Mouse (Mus musculus) R1 (cell line): Measurements from ENCODE around the gene Ugt1a1.
A peak's percentile ranks its signal among the peaks of the same experiment; 100 is the strongest.

Experiments used
- DNase-seq: peaks from one replicate; pipeline ENCODE4 v3.0.0-alpha.2; 2018; ENCODE audit warnings: low read depth, low spot score

Gene Ugt1a1

DNA sequence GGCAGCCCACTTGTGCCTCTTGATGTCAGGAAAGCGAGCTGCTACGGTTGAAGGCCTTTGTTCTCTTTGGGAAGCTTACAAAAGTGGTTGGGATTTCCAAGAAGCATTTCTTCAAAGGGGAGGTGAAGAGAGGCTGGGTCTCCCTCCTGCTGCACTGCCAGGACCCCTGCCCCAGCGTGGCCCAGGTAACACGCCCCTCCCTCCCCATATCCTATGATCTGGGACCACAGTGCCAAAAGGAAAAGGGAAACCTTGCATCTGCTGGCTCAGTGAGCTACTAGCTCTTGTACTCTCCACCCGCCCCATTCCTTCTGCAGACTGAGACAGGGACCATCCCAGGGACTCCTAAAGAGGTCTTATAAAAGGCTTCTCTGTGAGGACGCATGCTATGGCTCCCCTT is 45.9 kb downstream of the Ugt1a1 start:
- DNase-seq: no peak

DNA sequence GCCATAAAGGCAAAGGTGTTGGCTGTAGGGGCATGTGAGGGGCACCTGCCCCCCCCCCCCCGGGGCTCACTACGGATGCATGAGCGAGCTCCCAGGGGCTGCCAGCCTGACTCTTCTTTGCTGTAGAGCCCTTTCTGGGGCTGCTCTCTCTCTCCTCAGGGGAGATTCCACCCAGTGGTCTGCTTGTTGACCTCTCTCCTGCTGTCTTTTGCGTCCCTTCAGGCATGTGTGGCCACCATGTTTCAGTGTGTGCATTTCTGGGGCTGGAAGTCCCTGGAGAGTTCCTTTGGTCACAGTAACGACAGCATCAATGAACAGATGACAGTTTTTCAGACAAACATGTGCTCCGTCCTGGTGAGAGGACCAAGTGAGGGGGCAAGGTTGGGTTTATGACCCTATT is 46.6 kb downstream of the Ugt1a1 start:
- no peak for DNase-seq

DNA sequence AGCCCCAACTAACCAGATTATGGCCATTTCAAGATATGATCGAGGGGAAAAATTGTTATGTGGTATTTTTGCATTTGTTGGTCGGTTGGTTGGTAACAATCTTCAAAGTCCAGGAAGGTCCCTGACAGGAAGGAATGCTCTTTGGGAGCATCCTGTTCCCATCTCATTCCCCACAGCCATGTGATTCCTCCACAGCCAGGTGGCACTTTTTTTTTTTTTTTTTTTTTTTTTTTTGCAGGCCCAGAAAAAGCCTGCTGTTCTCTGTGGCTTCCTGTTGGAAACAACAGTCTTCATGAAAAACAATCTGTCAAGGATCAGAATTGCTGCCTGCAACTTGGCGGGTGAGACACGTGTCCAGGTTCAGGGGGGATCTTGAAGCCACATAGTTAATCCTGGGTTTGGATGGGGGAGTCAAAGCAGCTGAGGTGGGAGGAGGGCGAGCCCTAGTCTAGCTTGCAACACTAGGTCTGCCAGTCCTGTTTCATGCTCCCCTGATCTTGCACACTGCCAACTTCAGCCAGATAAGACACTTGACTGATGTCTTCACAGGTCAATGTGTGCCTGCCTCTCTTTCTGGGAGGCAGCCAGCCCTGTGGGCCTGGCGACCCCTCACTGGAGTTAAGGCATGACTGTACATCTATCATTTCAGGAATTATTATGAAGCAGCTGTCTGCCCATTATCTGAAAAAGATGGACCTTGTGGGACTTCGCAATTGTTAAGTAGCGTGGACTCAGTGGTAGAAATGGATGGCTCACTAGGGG is 47.3 kb downstream of the Ugt1a1 start:
- DNase-seq: no peak

DNA sequence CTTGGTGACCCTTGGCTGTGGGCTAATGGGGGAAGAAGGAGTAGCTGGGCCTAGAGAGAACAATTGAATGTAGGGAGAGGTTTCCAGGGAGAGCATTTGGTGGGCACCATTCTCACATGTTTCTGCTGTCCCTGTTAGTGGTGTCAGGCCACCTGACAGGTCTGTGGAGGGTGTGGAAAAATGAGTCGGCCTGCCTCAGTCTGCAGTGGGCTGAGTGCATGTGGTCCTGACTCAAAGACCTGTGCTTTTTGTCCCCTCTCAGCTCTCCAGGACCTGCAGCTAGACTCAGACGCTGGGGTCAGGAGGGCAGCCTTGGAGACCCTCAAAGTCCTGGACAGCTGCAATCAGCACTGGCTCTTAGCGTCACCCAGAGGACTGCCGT is 47.9 kb downstream of the Ugt1a1 start:
- DNase-seq: no peak

DNA sequence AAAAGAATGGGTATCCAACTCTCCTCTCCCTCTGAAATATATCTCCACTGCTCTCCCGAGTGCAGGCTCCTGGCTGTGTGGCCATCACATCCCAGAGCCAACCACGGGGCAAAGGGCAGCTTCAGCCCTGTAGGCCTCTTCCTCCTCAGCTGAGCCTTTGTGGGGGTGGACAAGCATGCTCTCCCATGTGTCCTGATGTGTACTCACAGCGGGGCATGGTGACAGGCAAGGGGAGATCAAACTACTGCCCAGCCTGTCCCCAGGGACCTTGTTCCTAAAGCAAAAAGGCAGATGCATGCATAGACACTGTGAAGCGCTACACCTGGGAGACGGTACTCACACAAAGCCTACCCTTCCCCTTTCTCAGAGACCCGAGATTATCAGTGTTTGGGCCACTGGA is 48.4 kb downstream of the Ugt1a1 start:
- no peak for DNase-seq

DNA sequence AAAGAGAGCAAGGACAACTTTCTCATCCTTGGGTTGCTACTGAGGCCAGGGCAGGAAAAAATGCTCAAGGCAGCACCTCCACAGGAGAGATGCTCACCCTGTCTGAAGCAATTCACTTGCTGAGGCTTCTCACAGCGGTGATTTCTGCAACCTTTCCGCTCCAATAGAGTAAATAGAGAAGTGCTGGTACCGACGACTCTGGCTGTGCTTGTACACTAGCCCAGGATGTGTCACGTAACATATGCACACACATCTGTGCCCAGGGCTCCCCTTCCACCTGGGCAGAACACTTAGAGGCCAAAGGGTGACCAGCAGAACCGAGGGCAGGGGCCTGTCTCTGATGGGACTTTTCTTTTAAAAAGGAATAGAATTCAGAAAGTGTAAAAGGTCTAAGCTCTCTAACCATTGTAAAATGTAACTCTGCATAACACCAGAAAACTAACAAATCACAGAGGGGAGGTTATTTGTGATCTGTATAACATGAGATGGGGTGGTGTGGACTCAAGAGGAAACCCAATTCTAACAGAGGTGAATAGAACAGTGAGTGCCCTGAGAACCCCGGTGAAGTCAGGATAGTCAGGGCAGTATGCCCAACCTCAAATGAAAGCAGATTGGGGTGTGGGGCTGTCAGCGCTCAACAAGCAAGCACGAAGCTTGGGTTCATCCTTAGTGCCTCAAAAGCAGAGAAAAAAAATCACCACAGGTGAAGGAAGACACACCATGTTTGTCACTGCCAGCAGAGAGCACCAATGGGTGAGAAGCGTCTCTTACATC is 49.0 kb downstream of the Ugt1a1 start:
- DNase-seq: no peak

DNA sequence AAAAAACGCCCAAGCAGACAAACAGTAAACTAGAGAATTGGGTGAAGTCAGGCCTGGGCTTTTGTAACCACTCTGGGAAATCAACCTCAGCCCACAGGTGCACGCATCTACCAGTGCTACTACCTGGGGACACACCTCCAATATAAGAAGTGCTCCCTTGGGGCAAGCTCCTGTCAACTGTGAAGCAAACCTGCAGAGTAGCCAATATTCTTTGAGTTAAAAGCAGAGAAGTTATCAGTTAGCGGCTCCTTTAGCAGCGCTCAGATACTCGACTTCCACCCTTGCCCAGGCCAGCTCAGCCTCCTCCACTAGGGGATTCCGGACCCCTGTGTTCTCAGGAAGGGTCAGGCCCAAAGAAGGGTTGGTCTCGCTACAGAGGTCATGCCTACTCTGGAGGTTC is 49.9 kb downstream of the Ugt1a1 start:
- peak; percentile 34 for DNase-seq

DNA sequence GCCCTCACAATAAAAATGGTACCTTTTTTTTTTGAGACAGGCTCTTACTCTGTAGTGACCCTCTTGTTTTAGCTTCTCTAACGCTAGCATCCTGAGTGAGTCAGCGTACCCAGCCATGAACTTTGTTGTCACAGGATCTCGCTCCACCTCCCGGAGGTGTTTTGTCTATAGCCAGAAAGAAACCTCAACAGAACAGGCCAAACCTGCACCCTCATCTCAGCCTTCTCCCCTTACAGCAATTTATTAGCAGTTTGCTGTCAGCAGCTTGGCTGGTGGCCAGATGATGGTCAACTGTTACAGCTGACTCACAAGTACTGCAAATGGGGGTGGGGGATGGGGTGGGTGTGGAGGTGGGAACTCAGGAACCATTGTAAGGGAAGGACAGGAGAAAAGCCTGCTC is 50.5 kb downstream of the Ugt1a1 start:
- peak; percentile 66 for DNase-seq

DNA sequence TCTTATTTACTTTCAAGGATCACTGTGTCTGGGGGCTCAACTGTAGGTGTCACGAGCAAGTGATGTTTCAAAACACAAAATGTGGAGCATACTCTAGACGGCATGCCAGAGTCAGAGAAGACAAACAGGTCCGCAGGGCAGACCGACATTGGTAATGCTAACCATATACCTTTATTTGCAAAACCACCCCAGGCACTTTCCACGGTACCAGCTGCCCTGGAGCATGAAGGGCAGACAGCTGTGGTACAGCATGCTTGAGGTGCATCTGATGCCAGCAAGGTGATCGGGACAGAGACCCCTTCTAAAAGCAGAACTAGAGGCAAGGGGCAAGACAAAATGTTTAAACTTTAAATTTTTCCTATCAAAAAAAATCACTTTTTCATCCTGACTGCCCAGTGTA is 51.2 kb downstream of the Ugt1a1 start:
- no peak for DNase-seq

DNA sequence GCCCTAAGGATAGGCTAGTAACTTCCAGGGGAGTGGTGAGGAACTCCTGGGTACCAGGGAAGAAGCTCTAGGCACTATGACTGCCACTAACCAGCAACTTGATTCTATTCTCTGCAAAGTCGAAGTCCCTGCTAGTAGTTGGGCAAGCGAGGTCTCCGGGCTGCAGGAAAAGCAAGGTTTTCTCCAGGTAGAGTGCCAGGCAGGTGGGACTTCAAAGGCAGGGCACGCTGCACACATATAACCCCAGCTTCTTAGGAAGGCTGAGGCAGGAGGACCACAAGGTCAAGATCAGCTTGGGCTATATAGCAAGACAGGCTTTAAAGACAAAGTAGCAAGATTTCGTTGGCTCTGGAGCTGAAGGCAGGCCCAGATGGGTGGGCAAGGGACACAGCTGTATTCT is 52.0 kb downstream of the Ugt1a1 start:
- no peak for DNase-seq

DNA sequence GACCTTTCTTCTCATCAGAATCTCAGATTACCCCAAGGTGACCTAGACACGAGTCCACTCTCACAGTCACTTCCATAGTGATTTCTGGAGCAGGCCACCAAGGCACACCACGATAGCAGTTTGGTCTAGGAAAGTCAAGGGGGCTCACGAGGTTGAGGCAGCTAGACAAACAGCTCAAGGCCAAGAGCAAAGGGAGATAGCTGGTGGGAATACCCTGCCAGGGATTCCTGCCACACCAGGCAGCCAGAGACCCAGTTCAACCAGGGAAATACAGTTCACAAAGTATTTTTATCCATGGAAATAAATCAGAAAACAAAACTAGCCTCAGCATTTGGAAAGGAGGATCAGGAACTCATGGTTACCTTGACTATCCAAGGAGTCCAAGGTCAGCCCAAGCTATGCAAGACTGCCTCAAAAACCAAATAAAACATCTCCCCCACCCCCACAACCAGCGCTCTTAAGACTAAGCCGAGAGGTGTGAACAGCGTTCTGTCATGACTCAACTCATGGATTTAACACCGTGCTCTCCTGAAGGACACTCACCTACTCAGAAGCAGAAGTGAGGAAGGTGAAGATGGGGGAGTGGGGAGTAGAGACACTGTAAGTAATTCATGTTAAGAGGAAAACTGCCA is 52.6 kb downstream of the Ugt1a1 start:
- DNase-seq: no peak

DNA sequence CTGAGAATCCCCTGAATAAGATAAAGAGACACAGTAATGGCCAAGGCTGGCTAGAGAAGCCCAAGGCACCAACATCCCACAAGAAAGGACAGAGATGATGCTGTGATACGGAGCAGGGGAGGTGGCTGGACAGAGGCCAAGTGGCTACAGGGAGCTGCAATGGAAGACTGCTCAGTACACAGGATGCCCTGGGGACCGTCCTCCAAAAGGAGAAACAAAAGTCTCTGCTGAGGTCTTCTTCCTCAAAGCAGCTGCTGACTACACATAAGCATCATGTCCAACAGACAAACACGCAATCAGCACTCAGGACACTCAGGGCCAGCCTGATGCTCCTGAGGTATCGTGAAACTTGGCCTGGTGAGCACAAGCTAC is 53.1 kb downstream of the Ugt1a1 start:
- no peak for DNase-seq

DNA sequence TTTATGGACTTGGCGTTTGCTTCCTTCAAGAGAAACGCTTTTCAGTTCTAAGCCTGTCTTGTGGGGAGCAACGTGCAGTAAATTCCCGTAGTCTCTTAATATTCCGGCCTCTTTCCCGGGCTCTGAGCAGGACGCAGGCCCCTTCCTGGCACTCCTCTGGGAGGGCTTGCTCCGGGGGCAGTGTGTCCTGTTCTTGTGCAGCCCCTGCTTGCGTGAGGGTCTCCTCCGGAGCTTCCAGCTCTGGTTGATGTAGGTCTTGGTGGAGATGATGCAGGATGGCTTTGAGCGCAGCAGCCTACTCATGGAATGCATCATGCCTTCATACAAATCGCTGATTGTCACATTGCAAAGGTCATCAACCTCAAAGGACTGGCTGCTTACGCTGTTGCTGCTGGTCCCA is 54.4 kb downstream of the Ugt1a1 start:
- DNase-seq: no peak

DNA sequence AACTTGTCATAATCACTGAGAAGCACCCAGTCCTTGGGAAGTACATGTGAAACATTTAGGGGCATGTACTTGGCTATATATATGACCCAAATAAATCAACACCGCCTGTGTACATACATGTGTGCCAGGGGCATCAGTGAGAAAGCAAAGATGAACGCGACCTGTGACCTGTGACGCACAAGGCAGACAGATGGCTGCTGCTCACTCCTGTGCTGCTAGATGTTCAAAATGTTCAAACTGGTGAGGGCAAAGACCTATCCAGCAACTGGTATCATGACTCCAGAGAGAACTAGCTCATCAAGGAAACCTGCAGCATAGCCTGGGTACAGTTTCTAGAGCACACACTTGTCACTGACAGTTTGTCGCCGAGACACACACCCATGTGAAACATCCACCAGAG is 55.7 kb downstream of the Ugt1a1 start:
- no peak for DNase-seq

DNA sequence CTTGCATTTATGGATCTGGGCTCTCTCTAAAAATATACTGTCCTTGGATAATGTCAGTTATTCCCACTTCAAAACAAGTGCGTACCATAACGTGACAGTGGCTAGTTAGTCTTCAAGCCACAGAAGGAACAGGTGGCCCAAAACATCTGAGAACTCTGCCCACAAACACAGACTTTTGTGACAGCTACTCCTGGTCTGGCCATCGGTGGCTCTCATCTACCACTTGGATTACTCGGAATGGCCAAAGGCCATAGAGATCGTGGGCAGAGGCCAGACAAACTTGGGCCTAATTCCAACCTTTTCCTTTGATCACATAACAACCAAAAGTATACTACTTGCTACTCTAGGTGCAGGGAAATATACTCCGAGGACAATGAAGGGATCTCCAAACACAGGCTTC is 56.3 kb downstream of the Ugt1a1 start:
- DNase-seq: no peak
